Mouse (Mus musculus) olfactory bulb, adult 2 months (tissue): ENCODE results near the gene Mob3b.

Experiments used
- CTCF ChIP-seq: fragments of 200-500 bp; IDR thresholded peaks from 2 replicates; pipeline ENCODE4 v1.5.1; 2012; ENCODE audit warnings: low read depth, mild to moderate bottlenecking, low read length, moderate library complexity; ENCODE audit not compliant: insufficient read depth
- POLR2A ChIP-seq: fragments of 200-500 bp; IDR thresholded peaks from 2 replicates; pipeline ENCODE4 v1.6.1; 2012; ENCODE audit warnings: mild to moderate bottlenecking, low read depth, low read length, moderate library complexity; ENCODE audit not compliant: insufficient read depth

- TF ChIP-seq CTCF (no peak), POLR2A (no peak)
These were observed 29.5 kb downstream of the Mob3b start for GRCm38 (mm10) chr4:35127759-35128158.
